Mouse (Mus musculus) induced T-regulatory cell, adult 2 months (primary cell): ENCODE data around the gene Chp1.
"Not testable (repeated sequence)": the region's sequence is repeated elsewhere in the genome, so short reads cannot be mapped to it uniquely, and the experiment has no call there.

Experiments used
- DNase-seq: peaks from one replicate; pipeline ENCODE4 v3.0.0-alpha.2; 2012; ENCODE audit warnings: low read depth

The Chp1 gene

GRCm38 (mm10) chr2:119565284-119565683 is 17.8 kb downstream of the Chp1 start:
- no peak for DNase-seq

DNA sequence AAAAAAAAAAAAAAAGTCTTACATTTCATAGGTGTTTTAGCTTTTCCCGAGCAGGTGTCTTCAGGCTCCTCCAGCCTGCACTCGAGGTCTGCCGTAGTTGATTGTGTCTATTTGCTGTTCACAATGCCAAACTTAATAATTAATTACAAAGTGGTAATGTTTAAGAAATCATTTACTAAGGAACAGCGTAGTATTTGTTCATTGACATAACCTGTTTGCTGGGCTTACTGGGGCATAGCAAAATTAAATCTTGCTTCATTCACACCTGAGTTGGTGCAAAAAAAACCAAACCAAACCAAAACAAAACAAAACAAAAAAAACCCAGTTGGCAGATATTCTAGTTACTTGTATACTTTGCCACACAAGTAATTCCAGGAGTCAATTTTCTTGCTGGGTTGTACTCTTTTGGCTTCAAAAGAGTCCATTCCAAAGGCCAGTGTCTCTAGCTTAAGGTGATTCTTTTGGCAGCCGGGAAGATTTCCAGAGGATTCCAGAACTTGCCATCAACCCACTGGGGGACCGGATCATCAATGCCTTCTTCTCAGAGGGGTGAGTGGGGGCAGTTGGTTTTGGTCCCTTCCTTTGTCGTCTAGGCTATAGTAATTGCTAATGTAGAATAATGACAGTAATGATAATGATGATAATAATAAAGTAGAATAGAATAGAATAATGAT is 18.8 kb downstream of the Chp1 start:
- no peak for DNase-seq

DNA sequence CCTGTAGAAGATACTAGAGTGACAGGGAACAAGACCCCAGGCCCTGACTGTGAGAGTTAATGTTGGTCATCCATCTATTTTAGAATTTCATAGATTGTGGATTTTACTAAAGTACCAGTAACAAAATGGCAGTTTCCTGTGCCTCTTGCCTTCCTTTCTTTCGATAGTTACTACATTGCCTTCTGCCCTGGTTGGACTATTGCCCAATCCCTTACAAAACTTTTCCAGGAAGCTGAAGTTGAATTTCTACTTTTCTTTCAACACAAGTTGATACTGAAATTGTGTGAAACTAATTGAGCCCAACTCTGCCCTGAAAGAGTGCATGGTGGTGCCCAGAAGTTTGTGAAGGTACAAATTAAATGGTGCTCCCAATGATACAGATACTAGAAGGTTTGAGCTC is 25.0 kb downstream of the Chp1 start:
- no peak for DNase-seq

DNA sequence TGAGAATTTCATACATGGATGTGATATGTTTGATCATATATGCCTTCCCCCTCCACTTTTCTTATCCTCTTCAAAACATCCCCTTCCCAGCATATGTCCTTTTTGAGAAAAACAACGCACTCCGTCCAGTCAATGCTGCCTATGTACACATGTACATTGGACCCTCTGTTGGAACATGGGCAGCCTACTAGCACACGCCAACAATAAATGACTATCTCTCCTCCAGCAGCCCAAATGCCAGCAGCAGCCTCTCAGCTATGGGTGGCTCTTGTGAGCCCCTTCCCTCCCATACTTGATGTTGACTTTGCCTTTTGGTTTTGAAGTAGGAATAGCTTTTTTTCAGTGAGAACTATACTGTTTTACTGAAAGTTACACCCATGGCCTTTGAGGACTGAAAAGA is 34.1 kb downstream of the Chp1 start:
- no peak for DNase-seq

DNA sequence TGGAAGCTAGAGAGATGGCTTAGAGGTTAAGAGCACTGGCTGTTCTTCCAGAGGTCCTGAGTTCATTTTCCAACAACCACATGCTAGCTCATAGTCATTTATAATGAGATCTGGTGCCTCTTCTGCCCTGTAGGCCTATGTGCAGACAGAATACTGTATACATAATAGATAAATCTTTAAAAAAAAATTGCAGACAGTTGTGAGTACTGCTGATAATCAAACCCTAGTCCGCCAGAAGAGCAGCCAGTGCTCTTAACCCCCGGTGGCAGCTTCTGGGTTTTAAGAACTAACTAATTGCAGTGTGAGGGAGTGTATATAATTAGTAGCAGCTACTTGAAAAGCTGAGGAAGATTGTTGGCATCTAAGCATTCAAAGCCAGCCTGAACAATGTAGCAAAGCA is 35.9 kb downstream of the Chp1 start:
- DNase-seq = no peak

GRCm38 (mm10) chr2:119584282-119584681 is 36.8 kb downstream of the Chp1 start:
- no peak for DNase-seq

DNA sequence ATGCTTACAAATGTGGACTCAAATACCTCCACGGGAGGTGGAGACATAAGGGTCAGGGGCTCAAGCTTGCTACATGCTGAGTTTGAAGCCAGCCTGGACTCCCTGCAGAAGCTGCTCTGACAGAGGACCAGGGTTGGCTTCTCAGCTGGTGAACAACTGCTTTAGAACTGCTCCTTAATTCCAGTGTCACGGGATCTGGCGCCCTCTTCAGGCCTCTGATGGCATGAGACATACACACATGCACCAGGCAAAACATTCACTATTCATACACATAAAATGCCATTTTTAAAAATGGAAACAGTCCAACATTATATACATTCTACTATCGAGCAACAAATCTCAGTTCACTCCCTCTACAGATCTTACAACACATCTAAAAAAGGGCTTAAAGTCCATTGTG is 39.9 kb downstream of the Chp1 start:
- DNase-seq = peak; percentile 83

DNA sequence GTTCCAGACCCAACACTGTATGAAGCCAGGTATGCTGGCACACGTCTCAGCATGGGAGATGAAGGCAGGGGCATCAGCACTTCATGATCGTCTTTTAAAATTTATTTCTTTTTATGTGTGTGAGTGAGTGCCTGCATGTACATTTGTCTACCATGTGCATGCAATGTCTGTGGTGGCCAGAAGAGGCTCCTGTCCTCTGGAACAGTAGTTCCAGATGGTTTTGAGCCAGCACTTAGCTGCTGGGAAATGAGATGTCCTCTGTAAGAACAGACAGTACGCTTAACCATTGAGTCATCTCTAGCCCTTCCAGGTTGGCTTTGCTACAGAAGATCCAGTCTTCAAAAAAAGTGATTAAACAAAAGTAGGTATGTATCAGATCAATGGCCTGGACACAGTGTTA is 43.8 kb downstream of the Chp1 start:
- DNase-seq = peak; percentile 18

GRCm38 (mm10) chr2:119593765-119594112 is 46.2 kb downstream of the Chp1 start:
- DNase-seq = no peak

DNA sequence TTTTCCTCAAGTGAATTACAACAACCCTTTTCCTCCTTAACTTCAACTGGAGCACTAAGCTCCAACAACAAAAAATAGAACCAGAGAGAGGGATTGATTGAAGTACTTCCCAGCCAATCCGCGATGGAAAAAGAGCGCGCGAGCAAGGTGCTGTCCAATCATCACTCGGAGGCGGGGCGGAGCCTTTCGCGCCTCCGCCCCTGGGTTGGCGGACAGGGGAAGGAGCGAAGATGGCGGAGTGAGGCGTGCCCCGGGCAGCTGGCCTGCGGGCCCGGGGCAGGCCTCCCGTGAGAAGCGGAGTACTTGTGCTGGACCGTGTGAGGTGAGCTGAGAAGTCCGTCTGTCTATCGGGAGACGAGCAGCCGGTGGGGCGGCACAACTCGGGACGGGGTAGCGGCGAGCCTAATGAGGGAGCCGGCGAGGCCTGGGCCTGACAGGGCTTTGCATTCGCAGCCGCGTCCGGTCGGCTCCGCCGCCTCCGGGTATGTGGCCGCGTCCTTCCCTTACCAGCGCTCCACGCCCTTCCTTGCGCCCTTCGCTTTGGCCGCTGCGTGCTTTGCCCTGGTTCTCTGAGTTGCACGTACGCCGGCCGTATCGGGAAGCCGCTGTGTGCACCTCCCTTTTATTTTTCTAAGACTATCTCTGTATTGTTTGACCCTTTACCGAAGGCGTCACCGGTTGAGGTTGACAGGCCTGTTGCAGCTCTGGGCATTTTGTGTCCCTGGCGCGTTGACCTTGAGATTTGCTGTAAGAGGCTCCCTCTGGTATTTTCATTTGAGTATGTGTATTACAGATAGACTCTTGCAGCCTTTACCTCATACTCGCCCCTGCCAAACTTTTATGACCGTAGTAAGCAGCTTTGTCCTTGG is 46.9 kb downstream of the Chp1 start:
- DNase-seq = peak; percentile 99

DNA sequence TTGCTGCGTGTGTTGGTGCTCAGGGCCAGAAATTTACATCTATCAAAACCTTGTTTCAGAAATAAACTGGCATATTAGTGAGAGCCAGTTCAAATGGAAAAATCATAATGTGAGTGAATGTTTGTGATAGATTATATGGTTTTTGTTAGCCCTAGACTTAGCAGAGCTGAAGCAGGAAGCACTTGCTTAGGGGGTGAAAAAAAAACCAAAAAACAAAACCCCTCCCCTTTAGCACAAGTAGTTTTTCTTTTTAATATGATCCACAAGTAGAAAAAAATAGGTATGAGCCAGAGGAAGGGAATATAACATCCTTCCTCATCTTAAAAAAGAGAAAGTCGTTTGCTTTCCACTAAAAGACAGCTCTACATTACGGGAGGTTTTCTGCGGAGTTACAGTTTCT is 47.8 kb downstream of the Chp1 start:
- peak; percentile 32 for DNase-seq

DNA sequence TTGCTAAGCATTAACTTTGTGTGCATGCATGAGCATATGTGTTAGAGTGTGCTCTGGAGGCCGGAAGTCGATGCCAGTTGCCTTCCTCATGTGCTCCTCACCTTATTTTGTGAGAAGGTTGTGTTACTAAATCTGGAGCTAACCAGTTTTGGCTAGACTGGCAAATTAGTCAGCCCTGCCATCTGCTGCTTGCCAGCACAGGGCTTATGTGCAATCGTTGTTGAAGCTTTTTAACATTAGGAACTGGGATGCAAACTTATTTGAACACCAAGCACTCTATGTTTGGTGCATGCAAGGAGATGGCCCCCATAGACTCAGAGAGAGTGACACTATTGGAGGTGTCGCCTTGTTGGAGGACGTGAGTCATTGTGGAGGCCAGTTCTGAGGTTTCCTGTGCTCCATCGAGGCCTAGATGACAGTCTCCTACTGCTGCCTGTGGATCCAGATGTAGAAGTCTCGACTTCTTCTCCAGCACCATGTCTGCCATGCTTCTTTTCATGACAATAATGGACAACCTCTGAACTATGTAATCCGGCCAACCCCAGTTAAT is 49.4 kb downstream of the Chp1 start:
- DNase-seq = peak; percentile 15

DNA sequence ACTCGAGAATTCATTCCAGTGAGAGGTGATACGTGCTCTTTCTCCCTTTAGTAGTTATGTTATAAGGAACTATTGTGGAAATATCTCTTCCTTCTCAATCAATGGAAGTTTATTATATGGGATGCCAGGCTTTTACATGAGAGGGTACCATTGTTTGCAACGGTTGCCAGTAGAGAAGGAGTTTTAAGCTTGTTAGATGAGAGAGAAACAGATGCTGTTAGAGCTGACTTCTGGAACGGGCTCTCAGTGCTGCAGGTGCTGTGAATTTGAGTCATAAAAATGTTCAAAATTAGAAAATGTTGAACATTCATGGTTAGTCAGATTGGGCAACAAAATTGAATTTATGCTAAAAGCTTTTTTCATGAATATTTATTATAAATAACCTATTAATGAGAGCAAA is 53.5 kb downstream of the Chp1 start:
- no peak for DNase-seq

- DNase-seq = not testable (repeated sequence)
These were observed 54.1 kb downstream of the Chp1 start for GRCm38 (mm10) chr2:119601575-119601974.

DNA sequence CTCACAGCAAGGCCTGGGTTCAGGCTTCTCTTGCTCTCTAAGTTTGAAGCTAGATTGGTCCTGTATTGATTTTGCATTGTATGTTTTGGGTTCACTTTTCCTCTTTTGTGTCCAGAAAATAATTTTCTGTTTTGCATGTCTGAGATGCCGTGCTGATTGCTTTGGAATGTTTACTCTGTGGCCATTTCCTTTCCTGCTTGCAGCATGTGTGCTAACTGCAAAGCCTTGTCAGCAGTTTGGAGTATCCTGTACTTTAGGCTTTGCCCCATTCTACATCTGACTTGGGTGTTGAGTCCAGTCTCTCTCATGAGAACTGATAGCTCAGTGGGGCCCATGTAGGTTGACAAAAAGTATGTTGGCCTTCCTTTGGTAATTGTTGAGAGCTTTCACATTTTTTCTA is 55.0 kb downstream of the Chp1 start:
- DNase-seq = no peak

GRCm38 (mm10) chr2:119603909-119604308 is 56.4 kb downstream of the Chp1 start:
- DNase-seq = no peak

- no peak for DNase-seq
These were observed 58.0 kb downstream of the Chp1 start for GRCm38 (mm10) chr2:119605361-119605973.

GRCm38 (mm10) chr2:119607023-119607422 is 59.5 kb downstream of the Chp1 start:
- DNase-seq = peak; percentile 18

DNA sequence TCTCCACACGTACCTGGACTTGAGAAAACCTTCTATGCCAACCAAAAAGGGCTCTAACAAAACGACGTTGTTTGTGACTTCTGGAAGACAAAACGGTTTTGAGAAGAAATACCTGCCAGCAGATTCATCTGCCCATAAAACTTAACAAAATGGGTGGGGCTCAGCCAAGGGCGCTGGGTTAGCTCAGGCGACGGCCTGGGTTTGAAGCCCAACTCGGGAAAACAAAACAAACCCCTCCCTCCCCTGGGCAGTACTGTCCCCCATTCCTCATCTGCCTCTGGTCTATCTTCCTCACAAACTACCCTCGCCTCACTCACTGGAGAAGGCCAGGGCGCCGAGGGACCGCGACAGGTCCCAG is 70.3 kb downstream of the Chp1 start:
- no peak for DNase-seq

GRCm38 (mm10) chr2:119618199-119618982 is 70.9 kb downstream of the Chp1 start, which contains the start of the genes Nusap1 and Oip5:
TSS of gene Nusap1 (plus strand) at chr2:119618298.
TSS of gene Oip5 (minus strand) at chr2:119618469.
- DNase-seq = peak; percentile 98

DNA sequence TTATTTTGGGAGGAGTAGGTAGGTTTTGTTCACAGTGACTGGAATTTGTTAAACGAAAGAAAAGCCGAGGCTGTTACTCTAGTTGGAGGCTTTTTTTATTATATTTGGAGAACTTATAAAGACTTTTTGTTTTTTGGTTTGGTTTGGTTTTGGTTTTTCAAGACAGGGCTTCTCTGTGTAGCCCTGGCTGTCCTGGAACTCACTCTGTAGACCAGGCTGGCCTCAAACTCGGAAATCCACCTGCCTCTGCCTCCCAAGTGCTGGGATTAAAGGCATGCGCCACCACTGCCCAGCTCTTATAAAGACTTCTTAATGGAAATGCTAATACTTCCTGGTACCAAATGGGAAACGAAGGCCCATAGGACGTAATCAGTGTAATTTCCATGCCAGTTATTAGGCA is 71.5 kb downstream of the Chp1 start:
- DNase-seq = peak; percentile 38

GRCm38 (mm10) chr2:119621302-119621701 is 73.8 kb downstream of the Chp1 start:
- no peak for DNase-seq
